Mouse (Mus musculus): ENCODE measurements around the gene Adcy10.

DNA sequence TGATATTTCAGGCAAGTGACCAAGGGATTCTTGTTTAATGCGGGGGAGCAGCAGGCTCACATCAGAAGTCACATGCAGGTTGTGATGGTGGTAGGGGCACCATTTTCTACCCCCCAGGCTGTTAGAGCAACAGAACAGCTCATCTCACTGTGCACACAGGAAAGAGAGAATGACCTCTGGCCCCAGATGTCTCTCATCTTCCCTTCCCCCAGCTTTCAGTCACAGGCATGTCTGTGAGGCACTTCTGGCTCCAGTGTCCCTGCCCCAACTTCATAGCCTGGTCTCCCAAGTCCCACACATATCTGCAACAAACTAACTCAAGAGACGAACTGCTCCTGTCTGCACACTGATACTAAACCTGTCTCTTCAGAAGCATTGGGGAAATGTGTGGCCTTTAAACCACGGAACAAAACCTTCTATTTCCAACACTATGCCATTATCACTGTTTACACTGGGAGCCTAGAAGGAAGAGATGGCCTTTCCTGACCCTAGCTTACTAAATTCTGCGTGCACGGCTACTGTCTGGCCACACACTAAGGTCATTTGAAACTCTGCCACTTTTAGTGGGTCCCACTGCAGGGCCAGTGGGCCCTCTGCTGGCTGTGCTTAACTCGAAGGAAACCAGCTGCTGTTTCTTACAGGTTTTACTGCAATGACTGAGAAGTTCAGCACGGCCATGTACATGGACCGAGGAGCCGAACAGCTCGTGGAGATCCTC lies 18.5 kb downstream of the Adcy10 start:
- TF ChIP-seq HCFC1 (IDR thresholded peaks at IDR 0.05; ENCODE audit: borderline replicate concordance, insufficient read depth, low read length) (no peak), ZNF384 (IDR thresholded peaks at IDR 0.05; ENCODE audit: low read depth, low read length) (no peak), CHD2 (IDR thresholded peaks at IDR 0.05; ENCODE audit: low read depth, low read length) (no peak), MAFK (IDR thresholded peaks at IDR 0.05; ENCODE audit: insufficient read depth, low read depth, low read length) (no peak)
